Mouse (Mus musculus): ENCODE measurements around the gene Rab35. TPM values are rescaled to one million over a fixed set of nuclear protein-coding genes. Genes with fewer than 3 reads are reported as not detected.
A peak's percentile ranks its signal among the peaks of the same experiment; 100 is the strongest.

Gene Rab35
- polyA plus RNA-seq, 1 experiment from 2014 or later = 24.9 TPM

DNA sequence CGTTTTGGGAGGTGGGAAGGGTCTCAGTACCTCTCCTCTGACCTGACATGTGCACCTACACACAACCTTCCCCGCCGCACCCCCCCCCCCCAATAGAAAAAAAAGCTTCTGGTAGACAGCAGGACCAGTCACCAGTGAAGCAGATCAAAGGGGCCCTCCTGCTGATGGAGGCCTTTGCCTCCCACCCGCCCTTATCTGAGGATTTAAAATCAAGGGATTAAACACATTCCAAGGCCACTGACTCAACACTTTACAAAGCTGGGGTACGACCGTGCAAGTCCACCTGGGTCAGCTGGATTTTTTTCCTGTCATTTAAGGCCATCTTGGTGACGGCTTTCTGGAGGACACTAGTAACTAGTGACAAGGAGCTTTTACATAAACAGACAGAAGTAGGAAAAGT lies 36.2 kb downstream of the Rab35 start:
- 5% methylated on average over 7 of the region's 7 CpGs for WGBS
- Histone ChIP-seq H3K4me1 (ENCODE audit: control insufficient read depth, insufficient read depth, low read length) (no peaks in the 10 kb centered on the region), H3K36me3 (ENCODE audit: control insufficient read depth, insufficient read depth, low read length) (peaks cover 17% of the 10 kb centered on the region; the same call in 1 of the 2 replicates), H3K9me3 (ENCODE audit: control insufficient read depth, low read length) (no peaks in the 10 kb centered on the region), H3K4me3 (replicated peaks; ENCODE audit: low read depth, low read length) (no peak overlapping the region), H3K9ac (replicated peaks; ENCODE audit: low read length) (no peak overlapping the region), H3K4me2 (ENCODE audit: low read length) (no peak overlapping the region), H3K27ac (replicated peaks; ENCODE audit: low read depth, low read length) (no peak overlapping the region), H3K27me3 (ENCODE audit: control insufficient read depth, insufficient read depth, low read length) (no peaks in the 10 kb centered on the region)
- DNase-seq (no peak), ATAC-seq (ENCODE audit: low FRiP score, low TSS enrichment) (no peak)

DNA sequence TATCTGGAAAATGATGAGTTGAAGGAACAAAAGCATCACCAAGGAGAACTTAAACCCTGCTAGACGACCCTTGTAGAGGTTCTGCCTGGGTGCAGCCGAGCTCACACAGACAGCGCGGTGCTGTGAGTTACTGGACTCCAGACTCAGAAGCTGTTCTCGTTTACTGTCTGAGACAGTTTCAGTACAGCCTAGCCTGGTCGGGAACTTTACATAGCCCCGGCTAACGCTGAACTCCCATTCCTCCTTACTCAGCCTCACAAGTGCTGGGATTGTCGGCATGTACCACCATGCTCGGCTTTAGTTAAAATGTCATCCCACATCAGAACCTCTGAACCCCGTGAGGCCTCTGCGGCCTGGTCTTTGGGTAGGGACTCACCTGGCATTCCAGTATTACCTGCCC lies 37.3 kb downstream of the Rab35 start:
- DNase-seq (no peak), ATAC-seq (ENCODE audit: low FRiP score, low TSS enrichment) (no peak)
- WGBS = 74% methylated on average over 12 of the region's 12 CpGs
- H3K27ac ChIP-seq (replicated peaks; ENCODE audit: low read depth, low read length) = no peak overlapping the region
- no peak overlapping the region for H3K4me2 ChIP-seq (ENCODE audit: low read length)
- no peak overlapping the region for H3K9ac ChIP-seq (replicated peaks; ENCODE audit: low read length)
- peaks cover 17% of the 10 kb centered on the region; the same call in 1 of the 2 replicates for H3K36me3 ChIP-seq (ENCODE audit: control insufficient read depth, insufficient read depth, low read length)
- no peaks in the 10 kb centered on the region for H3K9me3 ChIP-seq (ENCODE audit: control insufficient read depth, low read length)
- H3K27me3 ChIP-seq (ENCODE audit: control insufficient read depth, insufficient read depth, low read length) = no peaks in the 10 kb centered on the region
- H3K4me3 ChIP-seq (replicated peaks; ENCODE audit: low read depth, low read length) = no peak overlapping the region
- H3K4me1 ChIP-seq (ENCODE audit: control insufficient read depth, insufficient read depth, low read length) = no peaks in the 10 kb centered on the region

DNA sequence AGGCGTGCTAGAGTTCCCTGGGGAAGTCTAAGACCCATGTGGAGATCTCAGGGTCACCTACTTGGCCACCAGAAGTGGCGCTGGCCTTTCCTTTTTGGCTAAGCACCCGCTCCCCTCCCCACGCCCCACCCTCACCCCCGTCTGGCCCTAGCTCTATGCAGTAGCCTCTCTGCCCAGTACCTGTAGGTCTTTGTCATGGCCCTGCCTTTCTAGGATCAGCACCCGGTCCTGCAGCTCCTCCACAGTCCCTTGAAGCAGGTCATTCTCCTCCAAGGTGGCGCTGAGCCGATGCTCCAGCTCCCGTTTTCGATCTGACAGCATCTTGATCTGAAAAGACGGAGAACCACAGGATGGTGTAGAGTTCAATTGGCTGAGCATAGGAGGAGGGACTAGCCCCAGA lies 38.3 kb downstream of the Rab35 start:
- no peak for ATAC-seq (ENCODE audit: low FRiP score, low TSS enrichment)
- no peak for DNase-seq
- Histone ChIP-seq H3K4me1 (ENCODE audit: control insufficient read depth, insufficient read depth, low read length) (no peaks in the 10 kb centered on the region), H3K27me3 (ENCODE audit: control insufficient read depth, insufficient read depth, low read length) (no peaks in the 10 kb centered on the region), H3K9me3 (ENCODE audit: control insufficient read depth, low read length) (no peaks in the 10 kb centered on the region), H3K36me3 (ENCODE audit: control insufficient read depth, insufficient read depth, low read length) (peaks cover 17% of the 10 kb centered on the region; the same call in 1 of the 2 replicates), H3K9ac (replicated peaks; ENCODE audit: low read length) (no peak overlapping the region), H3K4me2 (ENCODE audit: low read length) (no peak overlapping the region), H3K4me3 (replicated peaks; ENCODE audit: low read depth, low read length) (no peak overlapping the region), H3K27ac (replicated peaks; ENCODE audit: low read depth, low read length) (no peak overlapping the region)
- WGBS = 88% methylated on average over 11 of the region's 11 CpGs

DNA sequence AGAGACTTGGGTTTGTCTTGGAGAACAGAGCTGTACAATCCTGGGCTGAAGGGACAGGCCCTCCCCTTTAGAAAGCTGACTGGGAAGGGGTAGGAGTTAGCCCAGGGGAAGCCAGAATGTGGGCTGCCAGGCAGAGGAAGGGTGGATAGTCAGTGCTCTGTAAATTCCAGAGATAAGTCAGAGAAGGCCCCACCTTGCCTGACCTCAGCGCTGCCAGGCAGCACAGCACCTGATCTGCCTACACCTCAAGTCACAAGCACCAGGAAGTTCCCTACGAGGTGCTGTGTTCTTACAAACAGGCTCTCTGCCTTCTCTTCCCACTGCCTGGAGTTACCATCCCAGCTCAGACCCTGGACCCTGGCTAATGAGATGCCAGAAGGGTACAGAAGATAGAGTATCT lies 38.7 kb downstream of the Rab35 start:
- DNase-seq (no peak), ATAC-seq (ENCODE audit: low FRiP score, low TSS enrichment) (no peak)
- 87% methylated on average over 2 of the region's 2 CpGs for WGBS
- H3K4me2 ChIP-seq (ENCODE audit: low read length) = no peak overlapping the region
- H3K27ac ChIP-seq (replicated peaks; ENCODE audit: low read depth, low read length) = no peak overlapping the region
- H3K36me3 ChIP-seq (ENCODE audit: control insufficient read depth, insufficient read depth, low read length) = peaks cover 13% of the 10 kb centered on the region; the same call in 1 of the 2 replicates
- no peaks in the 10 kb centered on the region for H3K27me3 ChIP-seq (ENCODE audit: control insufficient read depth, insufficient read depth, low read length)
- no peaks in the 10 kb centered on the region for H3K9me3 ChIP-seq (ENCODE audit: control insufficient read depth, low read length)
- H3K4me1 ChIP-seq (ENCODE audit: control insufficient read depth, insufficient read depth, low read length) = no peaks in the 10 kb centered on the region
- H3K9ac ChIP-seq (replicated peaks; ENCODE audit: low read length) = no peak overlapping the region
- no peak overlapping the region for H3K4me3 ChIP-seq (replicated peaks; ENCODE audit: low read depth, low read length)

DNA sequence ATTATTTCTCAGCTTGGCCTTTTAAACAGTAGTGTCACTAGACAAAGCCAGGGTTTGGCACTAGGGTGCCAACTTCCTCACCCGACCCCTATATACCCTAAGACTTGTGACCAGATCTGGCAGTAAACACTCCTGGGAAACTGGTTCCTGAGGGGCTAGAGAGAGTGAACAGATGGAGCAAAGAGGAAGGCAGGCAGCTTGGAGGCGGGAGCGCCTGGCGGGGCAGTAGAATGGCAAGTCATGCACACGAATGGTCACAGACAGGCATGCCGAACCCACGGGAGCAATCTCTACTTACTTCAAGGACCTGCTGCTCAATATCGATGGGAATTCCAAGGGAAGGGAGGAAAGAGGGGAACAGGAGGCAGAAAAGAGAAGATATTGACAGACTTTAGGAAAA lies 40.1 kb downstream of the Rab35 start:
- Histone ChIP-seq H3K4me3 (replicated peaks; ENCODE audit: low read depth, low read length) (no peak overlapping the region), H3K9me3 (ENCODE audit: control insufficient read depth, low read length) (no peaks in the 10 kb centered on the region), H3K27ac (replicated peaks; ENCODE audit: low read depth, low read length) (no peak overlapping the region)

DNA sequence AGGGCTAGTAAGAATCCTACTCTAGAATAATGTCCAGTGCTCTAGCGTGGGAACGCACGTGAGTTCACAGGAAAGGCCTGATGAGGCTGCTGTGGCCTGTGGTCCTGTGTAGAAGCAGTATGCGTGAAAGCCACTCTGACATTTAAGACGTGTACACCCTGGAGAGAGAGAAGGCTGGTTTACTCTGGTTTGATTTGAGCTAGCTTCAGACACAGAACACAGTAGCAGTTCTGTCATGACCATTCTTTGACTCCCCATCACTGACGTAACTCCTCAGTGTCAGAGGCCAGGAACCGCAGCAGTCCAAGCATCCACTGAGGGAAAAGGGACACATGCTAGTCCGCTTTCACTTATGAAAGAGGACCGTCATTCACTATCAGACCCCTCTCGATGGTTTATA lies 53.4 kb downstream of the Rab35 start:
- no peaks in the 10 kb centered on the region for H3K4me1 ChIP-seq (ENCODE audit: control insufficient read depth, insufficient read depth, low read length)
- no peak for ATAC-seq (ENCODE audit: low FRiP score, low TSS enrichment)
- WGBS = 76% methylated on average over 10 of the region's 10 CpGs
- no peaks in the 10 kb centered on the region for H3K27me3 ChIP-seq (ENCODE audit: control insufficient read depth, insufficient read depth, low read length)
- H3K4me2 ChIP-seq (ENCODE audit: low read length) = no peak overlapping the region
- H3K9ac ChIP-seq (replicated peaks; ENCODE audit: low read length) = no peak overlapping the region
- no peaks in the 10 kb centered on the region for H3K9me3 ChIP-seq (ENCODE audit: control insufficient read depth, low read length)
- DNase-seq = no peak
- no peak overlapping the region for H3K4me3 ChIP-seq (replicated peaks; ENCODE audit: low read depth, low read length)
- H3K27ac ChIP-seq (replicated peaks; ENCODE audit: low read depth, low read length) = no peak overlapping the region
- no peaks in the 10 kb centered on the region for H3K36me3 ChIP-seq (ENCODE audit: control insufficient read depth, insufficient read depth, low read length)

More for the DNA sequence above, 40.1 kb downstream of the Rab35 start:
- Histone ChIP-seq H3K36me3 (ENCODE audit: control insufficient read depth, insufficient read depth, low read length) (peaks cover 12% of the 10 kb centered on the region; the same call in 1 of the 2 replicates), H3K27me3 (ENCODE audit: control insufficient read depth, insufficient read depth, low read length) (no peaks in the 10 kb centered on the region), H3K4me1 (ENCODE audit: control insufficient read depth, insufficient read depth, low read length) (no peaks in the 10 kb centered on the region), H3K4me2 (ENCODE audit: low read length) (no peak overlapping the region), H3K9ac (replicated peaks; ENCODE audit: low read length) (no peak overlapping the region)
- no peak for ATAC-seq (ENCODE audit: low FRiP score, low TSS enrichment)
- WGBS = 72% methylated on average over 8 of the region's 8 CpGs
- DNase-seq = no peak

DNA sequence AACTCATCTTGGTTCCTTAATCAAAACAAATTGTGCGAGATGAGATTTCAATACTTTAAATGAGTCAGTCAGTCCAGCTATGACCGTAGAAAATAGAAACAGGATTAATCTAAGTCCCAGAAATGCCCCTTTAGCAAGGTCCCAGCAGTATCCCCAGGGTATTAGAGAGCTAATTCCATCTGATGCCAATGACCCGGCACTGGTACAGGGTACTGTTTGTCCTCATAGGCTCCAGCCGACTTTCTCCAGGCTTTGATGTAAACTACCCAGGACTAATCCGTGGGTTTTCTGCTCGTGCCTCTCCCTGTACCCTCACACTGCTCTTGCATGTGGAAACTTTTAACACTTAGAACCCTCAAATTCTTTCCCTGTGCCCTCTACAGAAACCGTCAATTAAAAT lies 55.0 kb downstream of the Rab35 start:
- no peaks in the 10 kb centered on the region for H3K9me3 ChIP-seq (ENCODE audit: control insufficient read depth, low read length)
- no peak overlapping the region for H3K27ac ChIP-seq (replicated peaks; ENCODE audit: low read depth, low read length)
- H3K27me3 ChIP-seq (ENCODE audit: control insufficient read depth, insufficient read depth, low read length) = no peaks in the 10 kb centered on the region
- H3K4me2 ChIP-seq (ENCODE audit: low read length) = no peak overlapping the region
- no peaks in the 10 kb centered on the region for H3K4me1 ChIP-seq (ENCODE audit: control insufficient read depth, insufficient read depth, low read length)
- no peak overlapping the region for H3K9ac ChIP-seq (replicated peaks; ENCODE audit: low read length)
- no peak overlapping the region for H3K4me3 ChIP-seq (replicated peaks; ENCODE audit: low read depth, low read length)
- DNase-seq = peak; percentile 18
- no peaks in the 10 kb centered on the region for H3K36me3 ChIP-seq (ENCODE audit: control insufficient read depth, insufficient read depth, low read length)
- ATAC-seq (ENCODE audit: low FRiP score, low TSS enrichment) = no peak
- WGBS = 26% methylated on average over 7 of the region's 7 CpGs

DNA sequence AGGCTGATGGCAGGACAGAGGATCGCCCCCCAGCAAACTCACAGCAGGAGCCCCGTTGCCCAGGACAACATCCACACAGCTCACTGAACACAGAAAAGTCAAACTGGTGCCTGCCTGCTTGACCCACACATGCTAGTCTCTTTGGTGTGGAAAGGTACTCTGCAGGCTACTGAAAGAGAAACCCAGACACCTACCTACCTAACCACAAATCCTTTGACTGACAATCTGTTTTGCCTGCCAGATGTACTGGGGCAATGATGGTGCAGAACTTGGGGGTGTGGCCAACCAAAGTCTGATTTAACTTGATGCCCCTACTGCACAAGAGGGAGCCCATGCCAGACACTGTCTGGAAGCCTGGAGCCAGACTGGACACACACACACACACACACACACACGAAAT lies 61.6 kb downstream of the Rab35 start:
- Histone ChIP-seq H3K4me2 (ENCODE audit: low read length) (no peak overlapping the region), H3K36me3 (ENCODE audit: control insufficient read depth, insufficient read depth, low read length) (no peaks in the 10 kb centered on the region), H3K4me3 (replicated peaks; ENCODE audit: low read depth, low read length) (no peak overlapping the region), H3K27ac (replicated peaks; ENCODE audit: low read depth, low read length) (no peak overlapping the region), H3K9me3 (ENCODE audit: control insufficient read depth, low read length) (no peaks in the 10 kb centered on the region), H3K27me3 (ENCODE audit: control insufficient read depth, insufficient read depth, low read length) (no peaks in the 10 kb centered on the region), H3K4me1 (ENCODE audit: control insufficient read depth, insufficient read depth, low read length) (0 out of 2 replicates have a peak, but pooled peaks cover 4% of the 10 kb centered on the region), H3K9ac (replicated peaks; ENCODE audit: low read length) (no peak overlapping the region)
- no peak for DNase-seq
- WGBS = 34% methylated on average over 3 of the region's 3 CpGs
- no peak for ATAC-seq (ENCODE audit: low FRiP score, low TSS enrichment)

DNA sequence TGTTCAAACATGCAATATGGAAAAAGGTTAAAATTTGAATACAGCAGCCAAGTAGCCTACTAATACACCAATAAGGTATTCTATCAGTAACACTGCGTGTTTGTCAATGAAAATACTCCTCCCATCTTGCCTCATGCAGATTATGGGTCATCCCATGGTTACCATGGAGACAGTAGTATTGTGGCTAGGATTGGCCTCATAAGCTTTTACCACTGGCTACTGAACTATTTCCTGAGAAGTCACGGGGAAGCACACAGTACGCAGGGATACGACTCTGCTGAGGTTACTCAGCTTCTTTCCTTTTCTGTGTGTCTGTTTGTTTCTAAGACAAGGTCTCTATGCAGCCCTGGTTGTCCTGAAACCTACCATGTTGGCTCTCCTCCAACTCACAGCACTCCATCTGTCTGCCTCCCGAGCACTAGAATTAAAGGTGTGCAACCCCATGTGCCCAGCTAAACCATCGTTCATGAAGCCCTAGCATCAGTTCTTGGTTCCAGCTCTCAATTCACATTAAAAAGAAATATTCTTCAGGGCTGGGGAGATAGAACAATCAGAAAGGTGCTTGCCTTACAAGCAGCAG lies 63.6 kb downstream of the Rab35 start:
- Histone ChIP-seq H3K4me2 (ENCODE audit: low read length) (no peak overlapping the region), H3K9me3 (ENCODE audit: control insufficient read depth, low read length) (no peaks in the 10 kb centered on the region), H3K4me1 (ENCODE audit: control insufficient read depth, insufficient read depth, low read length) (0 out of 2 replicates have a peak, but pooled peaks cover 4% of the 10 kb centered on the region), H3K36me3 (ENCODE audit: control insufficient read depth, insufficient read depth, low read length) (no peaks in the 10 kb centered on the region), H3K27ac (replicated peaks; ENCODE audit: low read depth, low read length) (no peak overlapping the region), H3K4me3 (replicated peaks; ENCODE audit: low read depth, low read length) (no peak overlapping the region), H3K27me3 (ENCODE audit: control insufficient read depth, insufficient read depth, low read length) (no peaks in the 10 kb centered on the region), H3K9ac (replicated peaks; ENCODE audit: low read length) (no peak overlapping the region)
- DNase-seq = peak; percentile 26
- WGBS = 39% methylated on average over 6 of the region's 6 CpGs
- ATAC-seq (ENCODE audit: low FRiP score, low TSS enrichment) = no peak
